Mouse (Mus musculus) thymus, adult 18-20 months (tissue): ENCODE measurements around the gene Ccr9.
"Not testable (repeated sequence)": the region's sequence is repeated elsewhere in the genome, so short reads cannot be mapped to it uniquely, and the experiment has no call there.

Experiments used
- DNase-seq, 2 experiments: peaks; one replicate each; pipeline ENCODE4 v3.0.0; 2022; ENCODE audit warnings: mixed read lengths in 2 of 2

Ccr9 gene

GRCm38 (mm10) chr9:123717186-123718008, 39.2 kb downstream of the Ccr9 start, which contains the start of gene Lztfl1:
Gene Lztfl1, minus strand, starts transcription at chr9:123717697.
- DNase-seq: peak; percentile 89 to 94

GRCm38 (mm10) chr9:123722737-123723493, 44.7 kb downstream of the Ccr9 start:
- no peak for DNase-seq

- DNase-seq: no peak
Measured at GRCm38 (mm10) chr9:123731271-123731670, 53.0 kb downstream of the Ccr9 start.

GRCm38 (mm10) chr9:123734133-123734532, 55.9 kb downstream of the Ccr9 start:
- DNase-seq: no peak

GRCm38 (mm10) chr9:123740799-123741198, 62.6 kb downstream of the Ccr9 start:
- no peak for DNase-seq

GRCm38 (mm10) chr9:123749687-123750086, 71.4 kb downstream of the Ccr9 start:
- DNase-seq: not testable (repeated sequence)

GRCm38 (mm10) chr9:123754333-123754732, 76.1 kb downstream of the Ccr9 start:
- DNase-seq: peak; percentile 88 to 95

- peak; percentile 89 to 93 for DNase-seq
Measured at GRCm38 (mm10) chr9:123756752-123757151, 78.5 kb downstream of the Ccr9 start.

GRCm38 (mm10) chr9:123757326-123757725, 79.1 kb downstream of the Ccr9 start:
- peak in 1 of 2 experiments; percentile 32 for DNase-seq

- DNase-seq: no peak
Measured at GRCm38 (mm10) chr9:123758156-123758555, 79.9 kb downstream of the Ccr9 start.

GRCm38 (mm10) chr9:123758645-123759044, 80.4 kb downstream of the Ccr9 start:
- peak in 1 of 2 experiments; percentile 66 for DNase-seq

GRCm38 (mm10) chr9:123760806-123761205, 82.6 kb downstream of the Ccr9 start:
- DNase-seq: no peak

GRCm38 (mm10) chr9:123762886-123763285, 84.6 kb downstream of the Ccr9 start:
- no peak for DNase-seq

- peak in 1 of 2 experiments; percentile 47 for DNase-seq
Measured at GRCm38 (mm10) chr9:123763771-123764170, 85.5 kb downstream of the Ccr9 start.

GRCm38 (mm10) chr9:123766996-123767395, 88.8 kb downstream of the Ccr9 start:
- peak; percentile 64 to 74 for DNase-seq

GRCm38 (mm10) chr9:123768443-123768842, 90.2 kb downstream of the Ccr9 start:
- DNase-seq: no peak

- peak in 1 of 2 experiments; percentile 39 for DNase-seq
Measured at GRCm38 (mm10) chr9:123769532-123769931, 91.3 kb downstream of the Ccr9 start.

- DNase-seq: peak in 1 of 2 experiments; percentile 51
Measured at GRCm38 (mm10) chr9:123773299-123773698, 95.1 kb downstream of the Ccr9 start.

- no peak for DNase-seq
Measured at GRCm38 (mm10) chr9:123788855-123789529, 110.8 kb downstream of the Ccr9 start.

- peak; percentile 19 to 52 for DNase-seq
Measured at GRCm38 (mm10) chr9:123796174-123796573, 117.9 kb downstream of the Ccr9 start.

GRCm38 (mm10) chr9:123801527-123801926, 123.3 kb downstream of the Ccr9 start:
- no peak for DNase-seq

- no peak for DNase-seq
Measured at GRCm38 (mm10) chr9:123802421-123802820, 124.2 kb downstream of the Ccr9 start.

GRCm38 (mm10) chr9:123802896-123803295, 124.7 kb downstream of the Ccr9 start:
- DNase-seq: no peak
